Mouse (Mus musculus) 416B (cell line): Measurements from ENCODE around the gene Atf4.

Experiments
- DNase-seq: peaks from one replicate; pipeline ENCODE4 v3.0.0; 2011; ENCODE audit warnings: low read depth

Gene Atf4

GRCm38 (mm10) chr15:80254847-80255645 lies at the start of gene Atf4:
Gene Atf4 (plus strand): TSS chr15:80255184.
- DNase-seq = peak; percentile 100

- no peak for DNase-seq
Observed at GRCm38 (mm10) chr15:80206057-80206565, 48.9 kb upstream of the Atf4 start.

GRCm38 (mm10) chr15:80208446-80208845 lies 46.5 kb upstream of the Atf4 start:
- DNase-seq = no peak

- DNase-seq = no peak
Observed at GRCm38 (mm10) chr15:80213688-80214087, 41.3 kb upstream of the Atf4 start.

GRCm38 (mm10) chr15:80215716-80216479 lies 39.1 kb upstream of the Atf4 start:
- DNase-seq = peak; percentile 70

- DNase-seq = peak; percentile 64
Observed at GRCm38 (mm10) chr15:80216480-80216820, 38.5 kb upstream of the Atf4 start.

GRCm38 (mm10) chr15:80217476-80217875 lies 37.5 kb upstream of the Atf4 start:
- DNase-seq = no peak

GRCm38 (mm10) chr15:80219211-80219610 lies 35.8 kb upstream of the Atf4 start:
- peak; percentile 94 for DNase-seq

GRCm38 (mm10) chr15:80219705-80220657 lies 35.0 kb upstream of the Atf4 start:
- DNase-seq = peak; percentile 61

GRCm38 (mm10) chr15:80221031-80221430 lies 34.0 kb upstream of the Atf4 start:
- peak; percentile 67 for DNase-seq

- DNase-seq = no peak
Observed at GRCm38 (mm10) chr15:80223751-80224150, 31.2 kb upstream of the Atf4 start.

GRCm38 (mm10) chr15:80225208-80225607 lies 29.8 kb upstream of the Atf4 start:
- DNase-seq = peak; percentile 86

- peak; percentile 85 for DNase-seq
Observed at GRCm38 (mm10) chr15:80225796-80226195, 29.2 kb upstream of the Atf4 start.

- DNase-seq = no peak
Observed at GRCm38 (mm10) chr15:80228071-80228800, 26.7 kb upstream of the Atf4 start.

GRCm38 (mm10) chr15:80232331-80232730 lies 22.7 kb upstream of the Atf4 start:
- no peak for DNase-seq

GRCm38 (mm10) chr15:80233053-80233452 lies 21.9 kb upstream of the Atf4 start:
- no peak for DNase-seq

- peak; percentile 98 for DNase-seq
Observed at GRCm38 (mm10) chr15:80233733-80234509, 21.1 kb upstream of the Atf4 start, which contains the start of gene Mief1. Gene Mief1 (plus strand): TSS chr15:80234018.

- no peak for DNase-seq
Observed at GRCm38 (mm10) chr15:80235535-80235934, 19.4 kb upstream of the Atf4 start, which contains the start of gene AC140267.1. Gene AC140267.1 (plus strand): TSS chr15:80235835.

GRCm38 (mm10) chr15:80248135-80248534 lies 6.8 kb upstream of the Atf4 start:
- DNase-seq = no peak

- no peak for DNase-seq
Observed at GRCm38 (mm10) chr15:80248596-80248995, 6.4 kb upstream of the Atf4 start.
